Mouse (Mus musculus) adrenal gland, postnatal 36 days (tissue): ENCODE data around the gene Mid1. TPM values are rescaled to one million over a fixed set of nuclear protein-coding genes. Genes with fewer than 3 reads are reported as not detected.
A peak's percentile ranks its signal among the peaks of the same experiment; 100 is the strongest.

Experiments used
- DNase-seq, 2 experiments: peaks; one replicate each; pipeline ENCODE4 v3.0.0; 2021; ENCODE audit warnings: mixed read lengths in 1 of 2
- long read RNA-seq, 2 experiments: library from polyadenylated mRNA; stranded (forward); transcript quantifications; one replicate each; pipeline ENCODE4 v2.0.0; 2021; ENCODE audit warnings: borderline sequencing depth in 2 of 2
- total RNA-seq, 2 experiments: library from RNA; stranded (reverse); gene quantifications; 2 replicates each; pipeline ENCODE4 v1.2.3; 2021

The Mid1 gene
- 10 to 100 TPM; 13.2 to 18.1 TPM for total RNA-seq
- long read RNA-seq, experiment 1, partial matches to known transcripts: 0 of 3 reads
- long read RNA-seq, experiment 1, other reads (novel, unspliced or antisense): 3 of 3 reads
- long read RNA-seq, experiment 2, partial matches to known transcripts: 0 of 4 reads
- long read RNA-seq, experiment 2, other reads (novel, unspliced or antisense): 4 of 4 reads

DNA sequence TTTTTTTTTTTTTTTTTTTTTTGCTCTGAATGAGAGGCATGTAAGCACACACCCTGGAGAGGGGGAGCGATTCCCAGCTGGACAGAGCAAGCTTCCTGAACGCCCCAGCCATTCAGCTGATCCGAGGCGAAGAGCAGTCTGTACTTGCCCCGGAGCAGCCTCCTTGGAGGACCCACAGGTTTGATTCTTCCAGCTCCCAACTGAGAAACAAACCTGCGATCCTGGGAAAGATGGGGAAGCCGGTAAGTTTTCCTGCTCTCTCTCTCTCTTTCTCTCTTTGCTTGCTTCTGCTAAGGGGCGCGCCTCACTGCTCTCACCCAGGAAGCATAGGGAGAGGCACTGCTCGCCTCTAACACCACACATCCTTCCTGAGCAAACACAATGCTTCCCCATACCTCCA, at the start of gene Mid1:
TSS of gene Mid1 (plus strand) at position 69 of the 400 bp plus-strand sequence.
- peak; percentile 42 to 68 for DNase-seq

- no peak for DNase-seq
Observed at GRCm38 (mm10) chrX:169673056-169673455, 11.9 kb upstream of the Mid1 start.

- no peak for DNase-seq
Observed at GRCm38 (mm10) chrX:169676313-169676712, 8.7 kb upstream of the Mid1 start.

DNA sequence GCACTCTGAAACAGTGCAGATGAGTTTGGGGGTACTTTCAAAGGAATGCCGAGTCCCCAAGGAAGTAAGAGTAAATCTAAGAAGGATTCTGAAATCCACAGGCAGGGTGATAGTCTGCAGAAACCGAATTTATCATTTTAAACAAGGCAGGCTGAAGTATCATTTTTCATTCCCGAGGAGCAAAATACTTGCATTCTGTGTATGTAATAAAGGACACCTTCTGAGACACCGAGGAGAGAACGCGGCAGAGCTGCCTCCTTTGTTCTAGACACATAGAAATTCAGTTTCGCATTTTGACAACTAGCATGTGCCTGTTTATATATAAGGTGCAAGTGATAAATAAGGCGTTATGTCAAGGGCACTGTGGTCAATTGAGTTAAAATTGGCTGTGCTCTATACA, 732 bp downstream of the Mid1 start:
- no peak for DNase-seq

- DNase-seq: no peak
Observed at GRCm38 (mm10) chrX:169691217-169691616, 6.2 kb downstream of the Mid1 start.

DNA sequence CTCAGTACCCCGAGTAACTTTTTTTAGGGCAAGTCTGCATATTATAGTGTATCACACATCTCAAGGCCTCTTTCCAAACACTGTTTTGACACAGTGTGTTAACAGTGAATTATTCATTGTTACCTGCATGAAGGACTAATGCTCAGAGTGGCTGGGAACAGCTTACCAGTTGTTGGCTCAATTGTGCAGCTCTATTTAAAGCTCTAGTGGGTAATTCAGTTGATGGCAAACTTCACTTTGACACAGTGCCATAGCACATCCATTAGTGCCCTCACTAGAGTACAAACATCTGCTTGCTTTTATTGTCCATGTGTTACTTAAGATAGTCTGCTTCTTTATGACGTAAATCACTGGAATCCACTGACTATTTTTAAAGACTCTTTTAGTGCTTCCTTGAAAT, 6.7 kb downstream of the Mid1 start:
- no peak for DNase-seq

DNA sequence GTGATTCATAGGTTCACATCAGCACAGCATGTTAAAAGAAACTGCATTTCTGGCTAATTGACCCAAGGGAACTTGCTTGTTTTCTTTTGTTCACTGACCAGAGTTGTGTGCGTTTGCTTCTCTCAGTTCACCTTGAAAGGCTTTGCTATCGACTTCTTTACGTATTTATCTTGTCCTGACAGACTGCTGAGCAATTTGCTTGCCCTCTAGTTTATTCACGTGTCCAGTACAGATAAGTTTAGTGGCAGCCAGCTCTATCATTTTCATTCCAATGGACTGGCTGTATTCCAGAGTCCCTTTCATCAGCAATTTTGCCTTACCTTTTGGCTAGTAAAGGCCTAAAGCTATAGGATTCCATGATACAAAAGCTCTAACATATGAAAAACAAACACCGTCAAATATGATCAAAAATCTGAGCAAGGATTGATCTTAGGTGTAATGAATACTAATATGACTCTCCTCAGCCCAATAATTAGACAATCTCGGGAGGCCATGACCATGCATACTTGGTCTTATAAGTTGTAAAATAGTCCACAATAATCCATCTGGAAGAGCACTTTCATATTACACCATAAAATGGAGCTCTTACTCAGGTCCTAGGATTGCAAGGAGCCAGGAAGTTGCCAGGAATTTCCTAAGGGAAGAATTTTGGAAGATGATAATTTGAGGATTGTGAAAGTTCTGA, 7.4 kb downstream of the Mid1 start:
- no peak for DNase-seq

- no peak for DNase-seq
Observed at GRCm38 (mm10) chrX:169704016-169704602, 19.1 kb downstream of the Mid1 start.

- no peak for DNase-seq
Observed at GRCm38 (mm10) chrX:169723511-169723910, 38.5 kb downstream of the Mid1 start.

GRCm38 (mm10) chrX:169735387-169735969, 50.5 kb downstream of the Mid1 start:
- peak; percentile 23 to 24 for DNase-seq

DNA sequence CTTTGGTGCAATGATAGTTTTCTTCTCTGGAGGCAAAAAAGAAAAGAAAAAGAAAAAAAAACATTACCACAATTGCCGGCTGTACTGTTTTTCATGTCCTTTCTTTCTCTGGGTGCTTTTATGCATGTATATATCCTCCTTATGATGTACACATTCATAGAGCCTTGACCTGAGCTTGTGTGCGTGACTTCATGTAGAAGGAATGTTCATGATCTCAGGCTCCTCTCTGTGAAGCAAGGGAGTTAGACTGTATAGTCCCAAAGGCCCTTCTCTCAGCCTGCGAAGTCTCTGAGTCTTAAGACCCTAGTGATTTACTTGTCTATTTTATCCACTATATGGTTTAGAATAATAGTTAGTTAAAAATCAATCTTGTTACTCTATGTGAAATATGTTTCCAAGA, 73.0 kb downstream of the Mid1 start:
- no peak for DNase-seq

- DNase-seq: no peak
Observed at GRCm38 (mm10) chrX:169779535-169779934, 94.5 kb downstream of the Mid1 start, which contains the start of gene 4933400A11Rik. 4933400A11Rik (minus strand) TSS chrX:169779635.

DNA sequence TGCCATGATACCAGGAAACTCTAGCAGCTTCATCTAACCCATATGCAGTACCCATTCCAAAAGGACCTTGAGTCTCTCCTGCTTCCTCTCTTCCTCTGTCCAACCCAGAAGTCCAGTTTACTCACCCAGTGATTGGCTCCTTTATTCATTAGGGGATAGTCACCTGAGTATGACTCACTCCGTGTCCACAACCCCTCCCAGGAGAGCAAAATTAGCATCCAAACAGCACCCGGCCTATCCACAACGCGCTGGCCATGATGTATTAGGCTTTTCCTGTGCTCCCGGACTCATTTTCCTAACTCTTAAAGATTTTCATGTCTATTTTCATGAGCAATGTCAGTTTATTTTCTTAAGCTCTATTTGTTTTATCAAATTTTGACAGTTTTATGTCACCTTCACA, 104.7 kb downstream of the Mid1 start:
- DNase-seq: no peak

DNA sequence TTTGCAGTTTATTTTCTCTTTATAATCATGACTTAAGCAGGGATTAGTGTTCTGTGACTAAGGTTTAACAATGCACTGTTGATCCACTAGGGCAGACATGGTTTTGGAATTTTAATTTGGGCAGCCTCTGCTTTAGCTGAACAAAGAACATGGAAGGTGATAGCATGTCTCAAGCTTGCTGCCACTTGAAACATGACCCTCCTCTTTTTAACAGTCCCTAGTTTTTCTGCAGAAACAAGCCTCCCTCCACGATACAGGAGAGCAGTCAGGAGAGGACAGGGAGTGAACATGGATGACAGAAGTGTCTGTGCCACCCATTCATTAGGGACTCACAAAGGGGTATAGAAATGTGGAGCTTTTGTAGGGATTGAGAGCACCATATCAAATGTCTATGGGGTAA, 107.9 kb downstream of the Mid1 start:
- no peak for DNase-seq

- DNase-seq: peak; percentile 26 to 51
Observed at GRCm38 (mm10) chrX:169794421-169794820, 109.4 kb downstream of the Mid1 start.

DNA sequence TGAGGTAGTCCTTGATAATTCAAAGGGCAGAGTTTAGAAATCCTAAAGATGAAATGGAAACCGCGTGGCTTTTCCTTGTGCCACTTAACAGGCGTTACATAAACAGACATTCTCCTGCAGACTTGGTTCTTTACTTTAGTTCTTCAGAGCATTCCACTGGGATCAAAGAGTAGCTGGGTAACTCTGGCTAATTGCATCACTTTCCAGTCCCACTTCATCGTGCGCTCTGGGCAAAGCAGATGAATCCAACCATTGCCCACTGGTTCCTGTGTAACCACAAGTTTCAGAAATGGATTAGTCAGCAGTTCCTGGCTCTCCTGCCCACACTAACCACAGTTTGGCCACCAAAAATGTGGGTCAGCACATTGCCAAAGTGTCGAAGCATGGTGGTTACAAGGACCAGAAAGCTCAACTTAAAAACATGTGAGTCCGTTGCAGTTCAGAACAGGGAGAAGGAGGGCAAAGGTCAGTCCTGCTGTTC, 109.9 kb downstream of the Mid1 start:
- peak; percentile 67 to 72 for DNase-seq

- DNase-seq: no peak
Observed at GRCm38 (mm10) chrX:169797148-169797547, 112.1 kb downstream of the Mid1 start.

DNA sequence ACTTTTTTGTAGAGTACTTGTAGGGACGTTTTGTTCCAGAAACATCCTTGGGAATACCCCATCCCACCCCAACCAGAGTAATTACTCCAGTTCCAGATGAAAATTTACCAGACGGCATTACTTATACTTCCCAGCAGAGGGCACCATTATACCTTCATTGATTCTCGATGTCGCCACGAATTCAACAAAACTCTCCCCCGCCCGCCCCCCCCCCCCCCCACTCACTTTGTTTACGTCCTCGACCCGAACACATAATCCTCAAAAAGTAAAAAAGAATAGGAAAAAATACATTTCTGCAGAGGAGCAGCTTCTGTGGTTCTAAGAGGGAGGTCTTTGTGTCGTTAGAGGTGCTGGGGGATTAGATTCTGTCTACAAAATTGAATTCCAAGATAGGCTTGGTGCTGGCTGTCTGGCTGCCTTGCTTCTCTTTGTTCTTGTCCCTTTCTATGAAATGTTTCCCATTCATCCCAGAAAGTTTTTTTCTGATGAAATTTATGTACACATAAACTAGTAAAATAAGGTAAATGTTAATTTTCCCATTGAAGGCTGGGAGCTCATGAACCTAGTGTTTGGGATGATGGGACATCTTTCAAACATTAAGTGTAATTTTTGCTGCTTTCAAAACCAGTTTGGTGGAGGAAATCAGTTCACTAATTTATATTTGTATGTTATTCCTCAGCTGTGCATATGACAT, 114.1 kb downstream of the Mid1 start:
- DNase-seq: peak in 1 of 2 experiments; percentile 37

GRCm38 (mm10) chrX:169800238-169800637, 115.2 kb downstream of the Mid1 start:
- DNase-seq: no peak

GRCm38 (mm10) chrX:169805791-169806190, 120.8 kb downstream of the Mid1 start:
- DNase-seq: no peak

DNA sequence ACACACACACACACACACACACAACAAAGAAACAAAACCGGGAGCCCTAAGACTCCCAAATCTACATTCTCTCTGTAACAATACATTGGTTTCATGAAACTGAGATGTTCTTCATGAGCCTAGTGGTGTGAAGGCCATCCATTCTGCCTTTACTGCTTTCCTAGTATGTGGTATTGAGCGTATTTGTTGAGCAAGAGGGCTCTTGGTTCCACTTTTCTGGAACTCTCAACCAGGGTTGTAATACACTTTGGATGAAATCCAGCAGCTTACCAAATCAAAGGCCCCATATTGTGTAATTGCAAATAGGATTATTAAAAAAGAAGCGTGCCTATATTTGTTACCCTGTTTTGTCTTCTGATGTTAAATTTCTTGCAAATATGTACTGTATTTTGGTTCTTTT, 122.7 kb downstream of the Mid1 start:
- no peak for DNase-seq

DNA sequence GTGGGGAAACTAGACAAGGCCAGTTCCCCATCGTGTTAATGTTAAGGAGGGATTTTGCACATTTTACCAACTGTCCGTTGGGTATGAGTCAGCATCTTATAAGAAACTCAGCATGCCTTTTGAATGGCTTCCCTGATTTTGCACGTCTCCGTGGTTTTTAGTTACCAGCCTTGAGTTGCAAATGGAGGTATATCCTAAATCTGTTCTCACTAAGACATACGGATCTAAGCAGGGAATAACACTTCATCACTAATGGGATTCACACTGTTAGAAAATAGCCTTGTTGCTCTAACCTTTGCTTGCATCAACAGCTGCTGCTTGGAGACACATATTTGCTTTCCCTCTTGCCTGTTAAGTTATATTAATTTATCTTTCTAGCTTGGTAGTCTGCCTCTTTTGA, 126.3 kb downstream of the Mid1 start:
- no peak for DNase-seq
